Mouse (Mus musculus) stomach, embryonic 16.5 days (tissue): ENCODE measurements around the gene Ar. TPM values are rescaled to one million over a fixed set of nuclear protein-coding genes. Genes with fewer than 3 reads are reported as not detected.

Experiments
- ATAC-seq: fragments of 200-750 bp; cut with Nextera tagmentation; 2 replicates; pipeline ENCODE4 v1.8.0; 2017; ENCODE audit warnings: moderate number of reproducible peaks, moderate TSS enrichment; ENCODE audit not compliant: insufficient read depth, low FRiP score
- H3K27ac ChIP-seq: fragments of 300-500 bp; sonication (generic); 2 replicates; pipeline ENCODE4 v1.5.1; 2014; ENCODE audit warnings: low read length
- H3K27me3 ChIP-seq: fragments of 300-500 bp; sonication (generic); 2 replicates; pipeline ENCODE4 v1.6.1; 2014; ENCODE audit warnings: low read length, control low read depth, mixed read lengths; ENCODE audit not compliant: control insufficient read depth, insufficient read depth
- H3K36me3 ChIP-seq: fragments of 300-500 bp; sonication (generic); 2 replicates; pipeline ENCODE4 v1.6.1; 2014; ENCODE audit warnings: low read length; ENCODE audit not compliant: control insufficient read depth, insufficient read depth
- H3K4me1 ChIP-seq: fragments of 300-500 bp; sonication (generic); 2 replicates; pipeline ENCODE4 v1.6.1; 2014; ENCODE audit warnings: low read length, control low read depth, mixed read lengths; ENCODE audit not compliant: control insufficient read depth, insufficient read depth
- H3K4me2 ChIP-seq: fragments of 300-500 bp; sonication (generic); 2 replicates; pipeline ENCODE4 v1.6.1; 2014; ENCODE audit warnings: low read depth, low read length, mixed read lengths
- H3K4me3 ChIP-seq: fragments of 300-500 bp; sonication (generic); replicated peaks from 2 replicates; pipeline ENCODE4 v1.5.1; 2014; ENCODE audit warnings: mild to moderate bottlenecking, low read length
- H3K9ac ChIP-seq: fragments of 300-500 bp; sonication (generic); 2 replicates; pipeline ENCODE4 v1.6.1; 2014; ENCODE audit warnings: low read length
- H3K9me3 ChIP-seq: fragments of 300-500 bp; sonication (generic); replicated peaks from 2 replicates; pipeline ENCODE4 v1.6.1; 2016; ENCODE audit warnings: low read length, control low read depth; ENCODE audit not compliant: control insufficient read depth
- WGBS: fragments of 180-500 bp; shearing (Covaris S2); extraction: QIAGEN DNeasy Blood & Tissue Kit; methylation state at CpG from one replicate; pipeline ENCODE4 v1.1.7; 2014; 5-methylcytosine and 5-hydroxymethylcytosine counted together
- polyA plus RNA-seq: library from polyadenylated mRNA; unstranded; fragments of >200 nt; fragmentation: Nextera tagmentation; extraction: Ambion mirVana; gene quantifications from 2 replicates; pipeline ENCODE4 v1.2.1, GENCODE M21; 2015

Ar gene
- polyA plus RNA-seq, 1 experiment from 2014 or later: 0.28 TPM

- WGBS: 65% methylated on average over 4 of the region's 4 CpGs
- Histone ChIP-seq H3K4me3 (no peak overlapping the region), H3K27me3 (no peaks in the 10 kb centered on the region), H3K4me2 (no peak overlapping the region), H3K27ac (no peak overlapping the region), H3K9ac (no peak overlapping the region), H3K4me1 (no peaks in the 10 kb centered on the region), H3K36me3 (no peaks in the 10 kb centered on the region), H3K9me3 (no peaks in the 10 kb centered on the region)
- ATAC-seq: no peak
Observed at GRCm38 (mm10) chrX:98248363-98248762, 99.8 kb downstream of the Ar start.

GRCm38 (mm10) chrX:98259620-98260019, 111.1 kb downstream of the Ar start:
- H3K36me3 ChIP-seq: no peaks in the 10 kb centered on the region
- H3K27ac ChIP-seq: no peak overlapping the region
- no peaks in the 10 kb centered on the region for H3K9me3 ChIP-seq
- H3K4me1 ChIP-seq: no peaks in the 10 kb centered on the region
- H3K27me3 ChIP-seq: no peaks in the 10 kb centered on the region
- ATAC-seq: no peak
- no peak overlapping the region for H3K4me3 ChIP-seq
- H3K9ac ChIP-seq: no peak overlapping the region
- H3K4me2 ChIP-seq: no peak overlapping the region
- 70% methylated on average over 2 of the region's 2 CpGs for WGBS

- Histone ChIP-seq H3K9ac (no peak overlapping the region), H3K4me2 (no peak overlapping the region), H3K4me1 (no peaks in the 10 kb centered on the region), H3K9me3 (no peaks in the 10 kb centered on the region), H3K27ac (no peak overlapping the region), H3K4me3 (no peak overlapping the region), H3K27me3 (no peaks in the 10 kb centered on the region), H3K36me3 (no peaks in the 10 kb centered on the region)
- no peak for ATAC-seq
- 93% methylated on average over 2 of the region's 2 CpGs for WGBS
Observed at GRCm38 (mm10) chrX:98265755-98266154, 117.2 kb downstream of the Ar start.

- Histone ChIP-seq H3K36me3 (no peaks in the 10 kb centered on the region), H3K4me1 (no peaks in the 10 kb centered on the region), H3K9me3 (no peaks in the 10 kb centered on the region), H3K27ac (no peak overlapping the region), H3K4me2 (no peak overlapping the region), H3K4me3 (no peak overlapping the region), H3K27me3 (no peaks in the 10 kb centered on the region), H3K9ac (no peak overlapping the region)
- no peak for ATAC-seq
Observed at GRCm38 (mm10) chrX:98271361-98271760, 122.8 kb downstream of the Ar start.

GRCm38 (mm10) chrX:98291763-98292162, 143.2 kb downstream of the Ar start:
- Histone ChIP-seq H3K36me3 (no peaks in the 10 kb centered on the region), H3K27ac (no peak overlapping the region), H3K4me3 (no peak overlapping the region), H3K9ac (no peak overlapping the region), H3K27me3 (no peaks in the 10 kb centered on the region), H3K4me1 (no peaks in the 10 kb centered on the region), H3K4me2 (no peak overlapping the region), H3K9me3 (no peaks in the 10 kb centered on the region)
- ATAC-seq: no peak
- 31% methylated on average over 1 of the region's 1 CpGs for whole genome bisulfite sequencing

- 59% methylated on average over 4 of the region's 4 CpGs for WGBS
- Histone ChIP-seq H3K36me3 (no peaks in the 10 kb centered on the region), H3K4me2 (no peak overlapping the region), H3K27me3 (no peaks in the 10 kb centered on the region), H3K9me3 (no peaks in the 10 kb centered on the region), H3K4me3 (no peak overlapping the region), H3K4me1 (no peaks in the 10 kb centered on the region), H3K27ac (no peak overlapping the region), H3K9ac (no peak overlapping the region)
- no peak for ATAC-seq
Observed at GRCm38 (mm10) chrX:98300685-98301084, 152.1 kb downstream of the Ar start.

- no peaks in the 10 kb centered on the region for H3K27me3 ChIP-seq
- no peak overlapping the region for H3K4me3 ChIP-seq
- no peaks in the 10 kb centered on the region for H3K36me3 ChIP-seq
- no peaks in the 10 kb centered on the region for H3K4me1 ChIP-seq
- WGBS: 69% methylated on average over 2 of the region's 2 CpGs
- no peak overlapping the region for H3K4me2 ChIP-seq
- no peak for ATAC-seq
- H3K9me3 ChIP-seq: no peaks in the 10 kb centered on the region
- H3K9ac ChIP-seq: no peak overlapping the region
- no peak overlapping the region for H3K27ac ChIP-seq
Observed at GRCm38 (mm10) chrX:98301924-98302323, 153.4 kb downstream of the Ar start.

GRCm38 (mm10) chrX:98315961-98316360, 167.4 kb downstream of the Ar start:
- H3K27ac ChIP-seq: no peak overlapping the region
- H3K27me3 ChIP-seq: no peaks in the 10 kb centered on the region
- no peaks in the 10 kb centered on the region for H3K9me3 ChIP-seq
- no peaks in the 10 kb centered on the region for H3K36me3 ChIP-seq
- WGBS: 85% methylated on average over 3 of the region's 3 CpGs
- ATAC-seq: no peak
- no peak overlapping the region for H3K9ac ChIP-seq
- no peak overlapping the region for H3K4me2 ChIP-seq
- no peak overlapping the region for H3K4me3 ChIP-seq
- no peaks in the 10 kb centered on the region for H3K4me1 ChIP-seq

- Histone ChIP-seq H3K9ac (no peak overlapping the region), H3K4me1 (no peaks in the 10 kb centered on the region), H3K27me3 (no peaks in the 10 kb centered on the region), H3K9me3 (no peaks in the 10 kb centered on the region), H3K4me3 (no peak overlapping the region), H3K36me3 (no peaks in the 10 kb centered on the region), H3K4me2 (no peak overlapping the region), H3K27ac (no peak overlapping the region)
- no peak for ATAC-seq
Observed at GRCm38 (mm10) chrX:98317483-98317882, 168.9 kb downstream of the Ar start.

GRCm38 (mm10) chrX:98323105-98323504, 174.5 kb downstream of the Ar start:
- no peaks in the 10 kb centered on the region for H3K9me3 ChIP-seq
- no peak overlapping the region for H3K27ac ChIP-seq
- no peaks in the 10 kb centered on the region for H3K36me3 ChIP-seq
- no peak overlapping the region for H3K9ac ChIP-seq
- H3K4me3 ChIP-seq: no peak overlapping the region
- 84% methylated on average over 2 of the region's 2 CpGs for WGBS
- no peaks in the 10 kb centered on the region for H3K27me3 ChIP-seq
- no peak for ATAC-seq
- H3K4me1 ChIP-seq: no peaks in the 10 kb centered on the region
- H3K4me2 ChIP-seq: no peak overlapping the region
